Mouse (Mus musculus): Measurements from ENCODE around the gene Gm7247. TPM values are rescaled to one million over a fixed set of nuclear protein-coding genes. Genes with fewer than 3 reads are reported as not detected.

Gm7247 gene
- polyA plus RNA-seq, 1 experiment from 2014 or later: not detected

DNA sequence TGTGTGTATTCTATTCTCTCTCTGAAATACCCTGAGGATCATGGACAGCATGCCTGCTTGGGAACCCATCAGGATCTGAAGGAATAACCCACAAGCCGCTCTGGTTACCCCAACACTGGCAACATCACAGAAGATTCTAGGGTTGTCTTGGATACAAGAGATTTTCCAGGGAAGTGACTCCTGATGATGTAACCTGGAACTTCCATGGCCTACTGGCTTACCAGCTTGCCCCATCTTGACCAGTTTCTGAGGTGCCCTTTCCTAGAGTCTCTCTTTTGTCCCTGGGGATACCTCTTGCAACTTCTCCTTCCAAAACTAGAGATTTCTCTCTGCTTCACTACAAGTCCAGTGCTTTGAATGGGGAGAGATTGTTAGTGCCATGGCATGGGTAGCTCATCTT is 249.7 kb downstream of the Gm7247 start, which contains the start of gene Gm17078:
Gm17078 (minus strand) TSS at position 101 of the 400 bp plus-strand sequence.
- 86% methylated on average over 1 of the region's 1 CpGs for WGBS
- TF ChIP-seq CTCF (IDR thresholded peaks at IDR 0.05; ENCODE audit: low read depth) (no peak), EP300 (optimal IDR thresholded peaks at IDR 0.05) (no peak)
- no peaks in the 10 kb centered on the region for H3K4me1 ChIP-seq (replicated peaks; ENCODE audit: control insufficient read depth, insufficient read depth)
- no peak within 1 kb of the TSS for H3K4me3 ChIP-seq (ENCODE audit: low read depth, low read length)
- no peaks in the 10 kb centered on the region for H3K27me3 ChIP-seq (ENCODE audit: control insufficient read depth, insufficient read depth, low read length)
- H3K27ac ChIP-seq (replicated peaks): no peak within 1 kb of the TSS
- no peak within 1 kb of the TSS for H3K9ac ChIP-seq (ENCODE audit: low read length)
- H3K36me3 ChIP-seq (ENCODE audit: control insufficient read depth, insufficient read depth, low read length): no peaks in the 10 kb centered on the region
- H3K9me3 ChIP-seq (ENCODE audit: control insufficient read depth, low read length): no peaks in the 10 kb centered on the region
- ATAC-seq (ENCODE audit: low FRiP score, low TSS enrichment) (no peak), DNase-seq (ENCODE audit: low spot score) (no peak)
- H3K4me2 ChIP-seq (replicated peaks; ENCODE audit: low read depth): no peak within 1 kb of the TSS

Other genes starting within 250 kb of the Gm7247 start
- not detected in 2 replicates for gene Eddm3b, start 247.3 kb upstream of the Gm7247 start, polyA plus RNA-seq (2015; fragmentation: Nextera tagmentation; extraction: Ambion mirVana)
- 1.2 and 1.3 TPM in 2 replicates for gene Rnase6, start 237.8 kb upstream of the Gm7247 start, polyA plus RNA-seq (2015; fragmentation: Nextera tagmentation; extraction: Ambion mirVana)
- 21.1 and 24.2 TPM in 2 replicates for gene Rnase1, start 215.0 kb upstream of the Gm7247 start, polyA plus RNA-seq (2015; fragmentation: Nextera tagmentation; extraction: Ambion mirVana)
- 0.31 and 0.39 TPM in 2 replicates for gene Rnase2b, start 199.5 kb upstream of the Gm7247 start, polyA plus RNA-seq (2015; fragmentation: Nextera tagmentation; extraction: Ambion mirVana)
- gene Ang2, start 162.6 kb upstream of the Gm7247 start, polyA plus RNA-seq (2015; fragmentation: Nextera tagmentation; extraction: Ambion mirVana): 0.46 and 0.76 TPM in 2 replicates
- not detected in 2 replicates for gene Ear14, start 158.4 kb upstream of the Gm7247 start, polyA plus RNA-seq (2015; fragmentation: Nextera tagmentation; extraction: Ambion mirVana)
- not detected in 2 replicates for gene Rnase2a, start 105.6 kb upstream of the Gm7247 start, polyA plus RNA-seq (2015; fragmentation: Nextera tagmentation; extraction: Ambion mirVana)
- gene Vmn2r88, start 49.1 kb downstream of the Gm7247 start, polyA plus RNA-seq (2015; fragmentation: Nextera tagmentation; extraction: Ambion mirVana): not detected in 2 replicates
- 0.01 TPM in 1 of 2 replicates, not detected in the other for gene Vmn2r89, start 90.1 kb downstream of the Gm7247 start, polyA plus RNA-seq (2015; fragmentation: Nextera tagmentation; extraction: Ambion mirVana)
- gene Gm5622, start 191.0 kb downstream of the Gm7247 start, polyA plus RNA-seq (2015; fragmentation: Nextera tagmentation; extraction: Ambion mirVana): not detected in 2 replicates
- gene Gm17175, start 212.3 kb downstream of the Gm7247 start, polyA plus RNA-seq (2015; fragmentation: Nextera tagmentation; extraction: Ambion mirVana): not detected in 2 replicates
- not detected in 2 replicates for gene Gm17174, start 230.4 kb downstream of the Gm7247 start, polyA plus RNA-seq (2015; fragmentation: Nextera tagmentation; extraction: Ambion mirVana)
- gene Gm17078, start 249.6 kb downstream of the Gm7247 start, polyA plus RNA-seq (2015; fragmentation: Nextera tagmentation; extraction: Ambion mirVana): not detected in 2 replicates

All from stomach, postnatal 0 days (tissue).